In genomic region chr14:58074621-58075432, GRCm38 (mm10) we compare ENCODE assay signal across 8 mouse cellular contexts. TPM values are rescaled to one million over a fixed set of nuclear protein-coding genes. Genes with fewer than 3 reads are reported as not detected.
A peak's percentile ranks its signal among the peaks of the same experiment; 100 is the strongest.
DNase-seq lines count a peak whose midpoint lies in the region; ATAC-seq lines count a peak whose summit lies in the region.

No protein-coding gene starts in this region.

- no peaks in the 10 kb centered on the region for H3K9me3 ChIP-seq in hindbrain, embryonic 15.5 days
- H3K9me3 ChIP-seq in limb, embryonic 11.5 days (ENCODE audit: control insufficient read depth, low read length): no peaks in the 10 kb centered on the region
- H3K9me3 ChIP-seq in neural tube, embryonic 12.5 days: no peaks in the 10 kb centered on the region

- peak; percentile 43 to 67 for DNase-seq in layer of hippocampus, postnatal 10 days (ENCODE audit: low spot score in 2 of 2)
- no peak for DNase-seq in layer of hippocampus, adult 9-10 months (ENCODE audit: low spot score)
- peak; percentile 79 to 84 for DNase-seq in cerebellum, adult 18-20 months
- DNase-seq in forelimb bud, embryonic 11.5 days (ENCODE audit: low read depth, low spot score): peak; percentile 13
- DNase-seq in limb, embryonic 11.5 days (ENCODE audit: low spot score): peak; percentile 68
- no peak for DNase-seq in spleen, postnatal 4 days (ENCODE audit: low spot score in 2 of 2)

- no peaks in the 10 kb centered on the region for H3K36me3 ChIP-seq in hindbrain, embryonic 15.5 days
- no peaks in the 10 kb centered on the region for H3K36me3 ChIP-seq in limb, embryonic 11.5 days (ENCODE audit: control insufficient read depth, insufficient read depth, low read length)
- no peaks in the 10 kb centered on the region for H3K36me3 ChIP-seq in neural tube, embryonic 12.5 days

- ATAC-seq in hindbrain, embryonic 15.5 days (ENCODE audit: low FRiP score, low read depth): peak; percentile 61
- ATAC-seq in limb, embryonic 11.5 days (ENCODE audit: insufficient number of reproducible peaks, low FRiP score, low TSS enrichment, low read depth): no peak
- ATAC-seq in neural tube, embryonic 12.5 days (ENCODE audit: low FRiP score, low read depth): peak; percentile 43

- H3K27ac ChIP-seq in hindbrain, embryonic 15.5 days (replicated peaks): peak overlapping the region; percentile 78
- no peak overlapping the region; the same call in 1 of the 2 replicates for H3K27ac ChIP-seq in limb, embryonic 11.5 days (replicated peaks; ENCODE audit: low read depth, low read length)
- H3K27ac ChIP-seq in neural tube, embryonic 12.5 days: peak overlapping the region; percentile 29

- H3K4me2 ChIP-seq in hindbrain, embryonic 15.5 days: peak overlapping the region; percentile 100
- H3K4me2 ChIP-seq in limb, embryonic 11.5 days (ENCODE audit: low read depth, severe bottlenecking): peak overlapping the region; percentile 95
- H3K4me2 ChIP-seq in neural tube, embryonic 12.5 days (replicated peaks): peak overlapping the region; percentile 96

- peaks cover 53% of the 10 kb centered on the region for H3K4me1 ChIP-seq in hindbrain, embryonic 15.5 days (replicated peaks)
- peaks cover 18% of the 10 kb centered on the region for H3K4me1 ChIP-seq in limb, embryonic 11.5 days (ENCODE audit: control insufficient read depth, insufficient read depth, low read length)
- peaks cover 51% of the 10 kb centered on the region for H3K4me1 ChIP-seq in neural tube, embryonic 12.5 days

- WGBS in hindbrain, embryonic 15.5 days: under 1% methylated on average over 58 of the region's 61 CpGs
- under 1% methylated on average over 60 of the region's 61 CpGs for WGBS in limb, embryonic 11.5 days
- WGBS in neural tube, embryonic 12.5 days: under 1% methylated on average over 61 of the region's 61 CpGs

- peaks cover 16% of the 10 kb centered on the region for H3K27me3 ChIP-seq in hindbrain, embryonic 15.5 days
- H3K27me3 ChIP-seq in limb, embryonic 11.5 days (ENCODE audit: control insufficient read depth, insufficient read depth, low read length): peaks cover 40% of the 10 kb centered on the region
- peaks cover 52% of the 10 kb centered on the region for H3K27me3 ChIP-seq in neural tube, embryonic 12.5 days (replicated peaks)

- peak overlapping the region; percentile 73 for H3K9ac ChIP-seq in hindbrain, embryonic 15.5 days
- H3K9ac ChIP-seq in limb, embryonic 11.5 days (ENCODE audit: low read length): peak overlapping the region; percentile 48
- peak overlapping the region; percentile 68 for H3K9ac ChIP-seq in neural tube, embryonic 12.5 days

- H3K4me3 ChIP-seq in hindbrain, embryonic 15.5 days: peak overlapping the region; percentile 81
- peak overlapping the region; percentile 57 for H3K4me3 ChIP-seq in limb, embryonic 11.5 days (ENCODE audit: low read depth, low read length)
- H3K4me3 ChIP-seq in neural tube, embryonic 12.5 days: peak overlapping the region; percentile 58

RNA-seq across cellular contexts. Expression of gene Fgf9, which starts 4.5 kb away (rescaled TPM):
- 10 to 100 TPM; 15.8 to 16.9 TPM for total RNA-seq in layer of hippocampus, postnatal 10 days (2021)
- polyA plus RNA-seq in hindbrain, embryonic 15.5 days (2015; fragmentation: Nextera tagmentation; extraction: Ambion mirVana): 22.1 and 22.7 TPM in 2 replicates
- polyA plus RNA-seq in limb, embryonic 11.5 days (2014; fragmentation: Nextera tagmentation; extraction: Ambion mirVana): 9.4 and 11.6 TPM in 2 replicates
- 10.9 and 11.3 TPM in 2 replicates for polyA plus RNA-seq in neural tube, embryonic 12.5 days (2016; fragmentation: Nextera tagmentation; extraction: Ambion mirVana)

Comparison
In these comparisons a context has a peak if more than half of its experiments do, and no peak if none do; other contexts are left out.
1. DNase-seq: peak in layer of hippocampus, postnatal 10 days (2 of 2), cerebellum, adult 18-20 months (2 of 2), forelimb bud, embryonic 11.5 days (single experiment) and limb, embryonic 11.5 days (single experiment); none in layer of hippocampus, adult 9-10 months (single experiment) and spleen, postnatal 4 days (0 of 2).
2. Peak in every context shown above with its lines, with median percentiles within 50 percentile points of each other: H3K4me2 ChIP-seq, H3K4me3 ChIP-seq and H3K9ac ChIP-seq.